Mouse (Mus musculus) layer of hippocampus, postnatal 10 days (tissue): ENCODE results near the gene Tns4. TPM values are rescaled to one million over a fixed set of nuclear protein-coding genes. Genes with fewer than 3 reads are reported as not detected.

ENCODE experiments used
- DNase-seq, 2 experiments: peaks; one replicate each; pipeline ENCODE4 v3.0.0; 2021; ENCODE audit warnings: low spot score in 2 of 2
- total RNA-seq, 2 experiments: library from RNA; stranded (reverse); gene quantifications; 2 replicates each; pipeline ENCODE4 v1.2.3; 2021

The Tns4 gene
- total RNA-seq, 2 experiments from 2014 or later: 0.09 to 0.11 TPM

- DNase-seq: no peak
Measured at GRCm38 (mm10) chr11:99093740-99094139, 4.6 kb upstream of the Tns4 start.

- DNase-seq: no peak
Measured at GRCm38 (mm10) chr11:99091666-99092065, 2.6 kb upstream of the Tns4 start.

GRCm38 (mm10) chr11:99090391-99090790 is 1.3 kb upstream of the Tns4 start:
- no peak for DNase-seq

- no peak for DNase-seq
Measured at GRCm38 (mm10) chr11:99088486-99088885, 620 bp downstream of the Tns4 start.

GRCm38 (mm10) chr11:99084366-99084765 is 4.7 kb downstream of the Tns4 start:
- DNase-seq: no peak

GRCm38 (mm10) chr11:99083516-99083915 is 5.6 kb downstream of the Tns4 start:
- no peak for DNase-seq

- DNase-seq: no peak
Measured at GRCm38 (mm10) chr11:99082098-99082497, 7.0 kb downstream of the Tns4 start.

- DNase-seq: no peak
Measured at GRCm38 (mm10) chr11:99081566-99081965, 7.5 kb downstream of the Tns4 start.

- DNase-seq: no peak
Measured at GRCm38 (mm10) chr11:99080902-99081543, 8.1 kb downstream of the Tns4 start.

- no peak for DNase-seq
Measured at GRCm38 (mm10) chr11:99077869-99078268, 11.2 kb downstream of the Tns4 start.

GRCm38 (mm10) chr11:99076744-99077319 is 12.3 kb downstream of the Tns4 start:
- no peak for DNase-seq

- DNase-seq: no peak
Measured at GRCm38 (mm10) chr11:99073781-99074180, 15.3 kb downstream of the Tns4 start.

- DNase-seq: no peak
Measured at GRCm38 (mm10) chr11:99071866-99072265, 17.2 kb downstream of the Tns4 start.

GRCm38 (mm10) chr11:99068455-99068854 is 20.7 kb downstream of the Tns4 start:
- no peak for DNase-seq

GRCm38 (mm10) chr11:99067591-99067990 is 21.5 kb downstream of the Tns4 start:
- DNase-seq: no peak

- DNase-seq: peak; percentile 80 to 81
Measured at GRCm38 (mm10) chr11:99065979-99066378, 23.1 kb downstream of the Tns4 start.

- DNase-seq: no peak
Measured at GRCm38 (mm10) chr11:99065353-99065752, 23.8 kb downstream of the Tns4 start.

- no peak for DNase-seq
Measured at GRCm38 (mm10) chr11:99063406-99064131, 25.5 kb downstream of the Tns4 start.

- DNase-seq: no peak
Measured at GRCm38 (mm10) chr11:99062661-99063060, 26.4 kb downstream of the Tns4 start.

- DNase-seq: no peak
Measured at GRCm38 (mm10) chr11:99060435-99060834, 28.7 kb downstream of the Tns4 start.

GRCm38 (mm10) chr11:99055571-99056452 is 33.3 kb downstream of the Tns4 start:
- no peak for DNase-seq
